Mouse (Mus musculus): ENCODE data around the gene Vezt. TPM values are rescaled to one million over a fixed set of nuclear protein-coding genes. Genes with fewer than 3 reads are reported as not detected.
A peak's percentile ranks its signal among the peaks of the same experiment; 100 is the strongest.

Vezt gene
- polyA plus RNA-seq, 1 experiment from 2014 or later = 43.4 TPM

- H3K9me3 ChIP-seq (ENCODE audit: control insufficient read depth, low read length) = no peaks in the 10 kb centered on the region
- no peak overlapping the region for H3K27ac ChIP-seq (ENCODE audit: low read depth, low read length)
- no peak overlapping the region for H3K4me3 ChIP-seq (ENCODE audit: low read depth, low read length)
- ATAC-seq (ENCODE audit: insufficient read depth, low FRiP score, low TSS enrichment) = no peak
- 0 out of 2 replicates have a peak, but pooled peaks cover 3% of the 10 kb centered on the region for H3K4me1 ChIP-seq (ENCODE audit: control insufficient read depth, insufficient read depth, low read length)
- 79% methylated on average over 6 of the region's 6 CpGs for WGBS
- H3K36me3 ChIP-seq (ENCODE audit: control insufficient read depth, insufficient read depth, low read length) = no peaks in the 10 kb centered on the region
- no peak overlapping the region for H3K4me2 ChIP-seq (ENCODE audit: low read depth)
- no peak overlapping the region for H3K9ac ChIP-seq (ENCODE audit: low read length)
- H3K27me3 ChIP-seq (ENCODE audit: control insufficient read depth, insufficient read depth, low read length) = no peaks in the 10 kb centered on the region
- DNase-seq (ENCODE audit: low spot score) = no peak
Measured at GRCm38 (mm10) chr10:94028493-94028892, 7.1 kb downstream of the Vezt start.

GRCm38 (mm10) chr10:94025079-94025478 is 10.5 kb downstream of the Vezt start:
- no peaks in the 10 kb centered on the region for H3K4me1 ChIP-seq (ENCODE audit: control insufficient read depth, insufficient read depth, low read length)
- no peak overlapping the region for H3K27ac ChIP-seq (ENCODE audit: low read depth, low read length)
- no peak overlapping the region for H3K4me3 ChIP-seq (ENCODE audit: low read depth, low read length)
- H3K36me3 ChIP-seq (ENCODE audit: control insufficient read depth, insufficient read depth, low read length) = no peaks in the 10 kb centered on the region
- H3K9me3 ChIP-seq (ENCODE audit: control insufficient read depth, low read length) = no peaks in the 10 kb centered on the region
- H3K27me3 ChIP-seq (ENCODE audit: control insufficient read depth, insufficient read depth, low read length) = no peaks in the 10 kb centered on the region
- no peak overlapping the region for H3K4me2 ChIP-seq (ENCODE audit: low read depth)
- WGBS = 94% methylated on average over 8 of the region's 8 CpGs
- no peak for DNase-seq (ENCODE audit: low spot score)
- no peak for ATAC-seq (ENCODE audit: insufficient read depth, low FRiP score, low TSS enrichment)
- no peak overlapping the region for H3K9ac ChIP-seq (ENCODE audit: low read length)

- no peak for ATAC-seq (ENCODE audit: insufficient read depth, low FRiP score, low TSS enrichment)
- WGBS = 95% methylated on average over 4 of the region's 4 CpGs
- no peak for DNase-seq (ENCODE audit: low spot score)
Measured at GRCm38 (mm10) chr10:94021059-94021458, 14.6 kb downstream of the Vezt start.

GRCm38 (mm10) chr10:94020587-94020986 is 15.0 kb downstream of the Vezt start:
- DNase-seq (ENCODE audit: low spot score) = no peak
- Histone ChIP-seq H3K4me1 (ENCODE audit: control insufficient read depth, insufficient read depth, low read length) (no peaks in the 10 kb centered on the region), H3K9ac (ENCODE audit: low read length) (no peak overlapping the region), H3K9me3 (ENCODE audit: control insufficient read depth, low read length) (no peaks in the 10 kb centered on the region), H3K27me3 (ENCODE audit: control insufficient read depth, insufficient read depth, low read length) (no peaks in the 10 kb centered on the region), H3K4me2 (ENCODE audit: low read depth) (no peak overlapping the region), H3K27ac (ENCODE audit: low read depth, low read length) (no peak overlapping the region), H3K36me3 (ENCODE audit: control insufficient read depth, insufficient read depth, low read length) (no peaks in the 10 kb centered on the region), H3K4me3 (ENCODE audit: low read depth, low read length) (no peak overlapping the region)
- WGBS = 90% methylated on average over 5 of the region's 5 CpGs
- ATAC-seq (ENCODE audit: insufficient read depth, low FRiP score, low TSS enrichment) = no peak

More at GRCm38 (mm10) chr10:94021059-94021458, 14.6 kb downstream of the Vezt start:
- no peaks in the 10 kb centered on the region for H3K36me3 ChIP-seq (ENCODE audit: control insufficient read depth, insufficient read depth, low read length)
- no peaks in the 10 kb centered on the region for H3K4me1 ChIP-seq (ENCODE audit: control insufficient read depth, insufficient read depth, low read length)
- H3K9me3 ChIP-seq (ENCODE audit: control insufficient read depth, low read length) = no peaks in the 10 kb centered on the region
- H3K9ac ChIP-seq (ENCODE audit: low read length) = no peak overlapping the region
- H3K4me2 ChIP-seq (ENCODE audit: low read depth) = no peak overlapping the region
- no peak overlapping the region for H3K4me3 ChIP-seq (ENCODE audit: low read depth, low read length)
- no peaks in the 10 kb centered on the region for H3K27me3 ChIP-seq (ENCODE audit: control insufficient read depth, insufficient read depth, low read length)
- H3K27ac ChIP-seq (ENCODE audit: low read depth, low read length) = no peak overlapping the region

GRCm38 (mm10) chr10:94017455-94017854 is 18.2 kb downstream of the Vezt start:
- Histone ChIP-seq H3K9ac (ENCODE audit: low read length) (no peak overlapping the region), H3K4me3 (ENCODE audit: low read depth, low read length) (no peak overlapping the region), H3K4me2 (ENCODE audit: low read depth) (no peak overlapping the region), H3K4me1 (ENCODE audit: control insufficient read depth, insufficient read depth, low read length) (no peaks in the 10 kb centered on the region), H3K36me3 (ENCODE audit: control insufficient read depth, insufficient read depth, low read length) (no peaks in the 10 kb centered on the region), H3K9me3 (ENCODE audit: control insufficient read depth, low read length) (no peaks in the 10 kb centered on the region), H3K27ac (ENCODE audit: low read depth, low read length) (no peak overlapping the region), H3K27me3 (ENCODE audit: control insufficient read depth, insufficient read depth, low read length) (no peaks in the 10 kb centered on the region)
- no peak for ATAC-seq (ENCODE audit: insufficient read depth, low FRiP score, low TSS enrichment)
- 94% methylated on average over 8 of the region's 8 CpGs for WGBS
- no peak for DNase-seq (ENCODE audit: low spot score)

GRCm38 (mm10) chr10:94014200-94014599 is 21.4 kb downstream of the Vezt start:
- Histone ChIP-seq H3K36me3 (ENCODE audit: control insufficient read depth, insufficient read depth, low read length) (no peaks in the 10 kb centered on the region), H3K4me1 (ENCODE audit: control insufficient read depth, insufficient read depth, low read length) (no peaks in the 10 kb centered on the region), H3K4me2 (ENCODE audit: low read depth) (no peak overlapping the region), H3K27ac (ENCODE audit: low read depth, low read length) (no peak overlapping the region), H3K9ac (ENCODE audit: low read length) (no peak overlapping the region), H3K27me3 (ENCODE audit: control insufficient read depth, insufficient read depth, low read length) (no peaks in the 10 kb centered on the region), H3K4me3 (ENCODE audit: low read depth, low read length) (no peak overlapping the region), H3K9me3 (ENCODE audit: control insufficient read depth, low read length) (no peaks in the 10 kb centered on the region)
- DNase-seq (ENCODE audit: low spot score) = no peak
- 64% methylated on average over 4 of the region's 4 CpGs for WGBS
- ATAC-seq (ENCODE audit: insufficient read depth, low FRiP score, low TSS enrichment) = no peak

- H3K27me3 ChIP-seq (ENCODE audit: control insufficient read depth, insufficient read depth, low read length) = no peaks in the 10 kb centered on the region
- H3K36me3 ChIP-seq (ENCODE audit: control insufficient read depth, insufficient read depth, low read length) = no peaks in the 10 kb centered on the region
- H3K27ac ChIP-seq (ENCODE audit: low read depth, low read length) = no peak overlapping the region
- 46% methylated on average over 3 of the region's 3 CpGs for WGBS
- ATAC-seq (ENCODE audit: insufficient read depth, low FRiP score, low TSS enrichment) = no peak
- no peak overlapping the region for H3K9ac ChIP-seq (ENCODE audit: low read length)
- H3K9me3 ChIP-seq (ENCODE audit: control insufficient read depth, low read length) = no peaks in the 10 kb centered on the region
- H3K4me2 ChIP-seq (ENCODE audit: low read depth) = no peak overlapping the region
- no peaks in the 10 kb centered on the region for H3K4me1 ChIP-seq (ENCODE audit: control insufficient read depth, insufficient read depth, low read length)
- H3K4me3 ChIP-seq (ENCODE audit: low read depth, low read length) = no peak overlapping the region
- DNase-seq (ENCODE audit: low spot score) = peak; percentile 56
Measured at GRCm38 (mm10) chr10:94013196-94013595, 22.4 kb downstream of the Vezt start.

GRCm38 (mm10) chr10:94011024-94011423 is 24.6 kb downstream of the Vezt start:
- H3K9me3 ChIP-seq (ENCODE audit: control insufficient read depth, low read length) = no peaks in the 10 kb centered on the region

GRCm38 (mm10) chr10:94009991-94010679 is 25.5 kb downstream of the Vezt start:
- Histone ChIP-seq H3K4me3 (ENCODE audit: low read depth, low read length) (no peak overlapping the region), H3K27ac (ENCODE audit: low read depth, low read length) (no peak overlapping the region), H3K4me2 (ENCODE audit: low read depth) (no peak overlapping the region), H3K27me3 (ENCODE audit: control insufficient read depth, insufficient read depth, low read length) (no peaks in the 10 kb centered on the region), H3K4me1 (ENCODE audit: control insufficient read depth, insufficient read depth, low read length) (no peaks in the 10 kb centered on the region), H3K36me3 (ENCODE audit: control insufficient read depth, insufficient read depth, low read length) (peaks cover 2% of the 10 kb centered on the region; the same call in 1 of the 2 replicates), H3K9ac (ENCODE audit: low read length) (no peak overlapping the region), H3K9me3 (ENCODE audit: control insufficient read depth, low read length) (no peaks in the 10 kb centered on the region)
- DNase-seq (ENCODE audit: low spot score) (no peak), ATAC-seq (ENCODE audit: insufficient read depth, low FRiP score, low TSS enrichment) (no peak)
- 71% methylated on average over 3 of the region's 3 CpGs for WGBS

More at GRCm38 (mm10) chr10:94011024-94011423, 24.6 kb downstream of the Vezt start:
- 39% methylated on average over 2 of the region's 2 CpGs for WGBS
- no peak for DNase-seq (ENCODE audit: low spot score)
- Histone ChIP-seq H3K4me2 (ENCODE audit: low read depth) (no peak overlapping the region), H3K9ac (ENCODE audit: low read length) (no peak overlapping the region), H3K36me3 (ENCODE audit: control insufficient read depth, insufficient read depth, low read length) (peaks cover 2% of the 10 kb centered on the region; the same call in 1 of the 2 replicates), H3K27ac (ENCODE audit: low read depth, low read length) (no peak overlapping the region), H3K27me3 (ENCODE audit: control insufficient read depth, insufficient read depth, low read length) (no peaks in the 10 kb centered on the region), H3K4me3 (ENCODE audit: low read depth, low read length) (no peak overlapping the region), H3K4me1 (ENCODE audit: control insufficient read depth, insufficient read depth, low read length) (no peaks in the 10 kb centered on the region)
- ATAC-seq (ENCODE audit: insufficient read depth, low FRiP score, low TSS enrichment) = no peak
